Comparison of ENCODE assay signal across 7 mouse cellular contexts in the genomic region with DNA sequence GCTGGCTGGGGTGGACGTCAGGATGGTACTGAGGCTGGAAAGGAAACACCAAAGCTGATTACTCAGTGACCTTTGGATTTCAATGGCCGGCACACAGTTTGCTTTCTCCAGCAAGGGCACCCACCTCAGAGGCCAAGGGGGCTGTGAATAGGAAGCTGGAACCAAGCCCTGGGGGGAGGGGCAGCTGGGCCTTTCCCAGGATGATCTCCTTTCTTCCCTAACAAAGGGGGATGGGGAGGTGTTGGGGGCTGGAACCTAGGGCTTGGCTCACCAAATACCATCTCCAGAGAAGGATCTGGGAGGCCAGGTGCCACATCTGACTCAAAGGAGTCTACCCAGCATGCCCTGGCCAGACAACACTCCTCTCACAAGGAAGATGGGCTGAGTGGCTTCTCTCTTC.
DNase-seq lines count a peak whose midpoint lies in the region; ATAC-seq lines count a peak whose summit lies in the region.

No protein-coding gene starts in this region.

- no peak overlapping the region for H3K4me3 ChIP-seq in hindbrain, embryonic 11.5 days (ENCODE audit: low read depth, low read length)
- H3K4me3 ChIP-seq in liver, embryonic 16.5 days (ENCODE audit: low read depth, low read length): no peak overlapping the region

- 14% methylated on average over 2 of the region's 2 CpGs for WGBS in hindbrain, embryonic 11.5 days
- 30% methylated on average over 2 of the region's 2 CpGs for WGBS in liver, embryonic 16.5 days (ENCODE audit: insufficient replicate concordance)

- H3K9me3 ChIP-seq in hindbrain, embryonic 11.5 days (ENCODE audit: control insufficient read depth, low read length): no peaks in the 10 kb centered on the region
- H3K9me3 ChIP-seq in liver, embryonic 16.5 days (replicated peaks; ENCODE audit: control insufficient read depth, low read length): no peaks in the 10 kb centered on the region

- H3K27ac ChIP-seq in hindbrain, embryonic 11.5 days (ENCODE audit: low read depth, low read length): no peak overlapping the region
- H3K27ac ChIP-seq in liver, embryonic 16.5 days (ENCODE audit: low read length): 0 out of 2 replicates have a peak overlapping the region, but pooled peaks have one; percentile 45

- peaks cover 3% of the 10 kb centered on the region; the same call in 1 of the 2 replicates for H3K4me1 ChIP-seq in hindbrain, embryonic 11.5 days (replicated peaks; ENCODE audit: control insufficient read depth, insufficient read depth, low read length)
- peaks cover 4% of the 10 kb centered on the region for H3K4me1 ChIP-seq in liver, embryonic 16.5 days (ENCODE audit: control insufficient read depth, low read depth, low read length)

- peak; percentile 40; the same call in 1 of the 2 replicates for ATAC-seq in hindbrain, embryonic 11.5 days (ENCODE audit: low FRiP score)
- ATAC-seq in liver, embryonic 16.5 days (ENCODE audit: low read depth): peak; percentile 43; the same call in 1 of the 2 replicates

- H3K4me2 ChIP-seq in hindbrain, embryonic 11.5 days (replicated peaks; ENCODE audit: low read depth, low read length): no peak overlapping the region
- no peak overlapping the region for H3K4me2 ChIP-seq in liver, embryonic 16.5 days (ENCODE audit: low read depth, low read length)

- H3K9ac ChIP-seq in hindbrain, embryonic 11.5 days (ENCODE audit: low read depth, low read length): 0 out of 2 replicates have a peak overlapping the region, but pooled peaks have one; percentile 19
- no peak overlapping the region for H3K9ac ChIP-seq in liver, embryonic 16.5 days (ENCODE audit: low read depth, low read length)

- no peaks in the 10 kb centered on the region for H3K27me3 ChIP-seq in hindbrain, embryonic 11.5 days (ENCODE audit: control insufficient read depth, insufficient read depth, low read length)
- H3K27me3 ChIP-seq in liver, embryonic 16.5 days (ENCODE audit: control insufficient read depth, insufficient read depth, low read depth, low read length): no peaks in the 10 kb centered on the region

- intact Hi-C loops in heart, postnatal 36 days (cut with DNase I): loop anchor here (1.0 kb wide), 3 partner anchors 78 to 255 kb away; partner anchors contain the start of gene Epb41l4b
- intact Hi-C loops in gastrocnemius, postnatal 14 days (cut with DNase I; ENCODE audit: low total_unique reads): loop anchor here (5.0 to 10.0 kb wide), 3 partner anchors 77 to 257 kb away; partner anchors contain the start of gene Epb41l4b

- peak; percentile 52 for DNase-seq in testis, postnatal 10 days (ENCODE audit: low spot score)
- no peak for DNase-seq in testis, postnatal 14 days (ENCODE audit: low spot score)
- peak; percentile 27 for DNase-seq in hindbrain, embryonic 11.5 days (ENCODE audit: low spot score)
- DNase-seq in gastrocnemius, postnatal 25 days: no peak
- DNase-seq in heart, postnatal 36 days: no peak
- no peak for DNase-seq in gastrocnemius, postnatal 14 days

- no peaks in the 10 kb centered on the region for H3K36me3 ChIP-seq in hindbrain, embryonic 11.5 days (ENCODE audit: control insufficient read depth, insufficient read depth, low read length)
- H3K36me3 ChIP-seq in liver, embryonic 16.5 days (ENCODE audit: control insufficient read depth, insufficient read depth): no peaks in the 10 kb centered on the region

Comparison
In these comparisons a context has a peak if more than half of its experiments do, and no peak if none do; other contexts are left out.
1. DNase-seq: peak in testis, postnatal 10 days (single experiment) and hindbrain, embryonic 11.5 days (single experiment); none in testis, postnatal 14 days (single experiment), gastrocnemius, postnatal 25 days (single experiment), heart, postnatal 36 days (0 of 2) and gastrocnemius, postnatal 14 days (single experiment).